Mouse (Mus musculus) thymus, adult 2 months (tissue): ENCODE data around the gene Hes2. TPM values are rescaled to one million over a fixed set of nuclear protein-coding genes. Genes with fewer than 3 reads are reported as not detected.
A peak's percentile ranks its signal among the peaks of the same experiment; 100 is the strongest.

Experiments
- DNase-seq: peaks from one replicate; pipeline ENCODE4 v3.0.0; 2021
- H3K27ac ChIP-seq: fragments of 200-500 bp; 2 replicates; pipeline ENCODE4 v1.5.1; 2012; ENCODE audit warnings: low read length, control low read depth; ENCODE audit not compliant: control insufficient read depth, insufficient read depth
- H3K27me3 ChIP-seq: fragments of 200-500 bp; 2 replicates; pipeline ENCODE4 v1.6.1; 2012; ENCODE audit warnings: mild to moderate bottlenecking, low read length, moderate library complexity, mixed read lengths; ENCODE audit not compliant: control insufficient read depth, insufficient read depth
- H3K36me3 ChIP-seq: fragments of 200-500 bp; 2 replicates; pipeline ENCODE4 v1.6.1; 2012; ENCODE audit warnings: mild to moderate bottlenecking, low read length, moderate library complexity; ENCODE audit not compliant: control insufficient read depth, insufficient read depth
- H3K4me1 ChIP-seq: fragments of 200-500 bp; replicated peaks from 2 replicates; pipeline ENCODE4 v1.6.1; 2012; ENCODE audit warnings: low read length; ENCODE audit not compliant: control insufficient read depth, insufficient read depth
- H3K4me3 ChIP-seq: fragments of 200-500 bp; 2 replicates; pipeline ENCODE4 v1.5.1; 2012; ENCODE audit warnings: mild to moderate bottlenecking, low read length, control low read depth, moderate library complexity; ENCODE audit not compliant: control insufficient read depth, insufficient read depth
- CTCF ChIP-seq: fragments of 200-500 bp; IDR thresholded peaks from 2 replicates; pipeline ENCODE4 v1.5.1; 2012; ENCODE audit warnings: mild to moderate bottlenecking, control low read depth, low read length, moderate library complexity, borderline replicate concordance; ENCODE audit not compliant: control insufficient read depth, poor library complexity, insufficient read depth; ENCODE audit errors: extremely low read depth
- POLR2A ChIP-seq: fragments of 200-500 bp; IDR thresholded peaks from 2 replicates; pipeline ENCODE4 v1.6.1; 2012; ENCODE audit warnings: mild to moderate bottlenecking, low read length, control low read depth, moderate library complexity; ENCODE audit not compliant: control insufficient read depth, poor library complexity, insufficient read depth; ENCODE audit errors: extremely low read depth
- WGBS: fragments of 180-500 bp; shearing (Covaris S2); methylation state at CpG from one replicate; pipeline ENCODE4 v1.1.7; 2018; 5-methylcytosine and 5-hydroxymethylcytosine counted together
- polyA plus RNA-seq: library from polyadenylated mRNA; depleted of rRNA; stranded (reverse); fragments of >200 nt; gene quantifications from 2 replicates; pipeline ENCODE4 v1.2.3, GENCODE M21; 2012

The Hes2 gene
- polyA plus RNA-seq, 1 experiment = 0.07 TPM

DNA sequence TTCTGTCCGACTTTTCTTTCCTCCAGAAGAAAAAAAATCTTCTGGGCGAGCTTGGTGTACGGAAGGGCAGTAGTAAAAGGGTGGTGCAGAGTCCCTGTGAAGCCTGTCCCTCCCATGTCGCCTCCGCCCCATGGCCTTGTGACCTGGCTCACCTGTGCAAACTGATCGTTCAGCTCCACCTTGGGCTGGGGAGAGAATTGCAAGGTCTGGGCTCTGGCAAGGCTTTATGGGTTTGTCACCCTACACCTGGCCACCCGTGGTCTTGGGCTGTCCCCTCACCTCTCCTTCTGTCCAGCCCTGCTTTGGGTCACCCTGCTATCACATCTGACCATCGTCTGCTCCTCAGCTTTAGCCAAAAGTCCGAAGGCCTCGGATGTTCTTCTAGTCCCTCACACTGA lies 25.9 kb upstream of the Hes2 start:
- Histone ChIP-seq H3K36me3 (no peaks in the 10 kb centered on the region), H3K4me1 (peaks cover 11% of the 10 kb centered on the region; the same call in 1 of the 2 replicates), H3K27ac (no peak overlapping the region), H3K27me3 (peaks cover 10% of the 10 kb centered on the region; the same call in 1 of the 2 replicates), H3K4me3 (no peak overlapping the region)
- no peak for DNase-seq
- WGBS = 69% methylated on average over 10 of the region's 10 CpGs
- TF ChIP-seq CTCF = no peak
- no peak for TF ChIP-seq POLR2A

DNA sequence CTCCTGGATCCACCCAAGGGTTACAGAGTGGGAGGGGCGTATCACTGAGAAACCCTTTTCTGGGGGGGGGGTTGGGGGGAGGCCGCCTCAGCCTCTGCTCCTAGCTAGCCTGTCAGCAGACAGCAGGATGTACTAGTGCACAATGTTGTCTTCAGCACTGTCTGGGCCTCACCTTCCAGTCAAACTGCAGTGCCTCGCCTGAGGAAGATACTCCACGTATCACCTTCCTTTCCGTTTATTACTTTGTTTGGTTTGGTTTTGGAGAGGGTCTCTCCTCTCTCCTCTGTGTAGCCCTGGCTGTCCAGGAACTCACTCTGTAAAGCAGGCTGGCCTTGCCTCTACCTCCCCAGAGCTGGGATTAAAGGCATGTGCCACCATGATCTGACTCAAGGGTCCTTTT lies 25.5 kb upstream of the Hes2 start:
- no peak overlapping the region for H3K27ac ChIP-seq
- H3K4me3 ChIP-seq = no peak overlapping the region
- no peak for DNase-seq
- no peaks in the 10 kb centered on the region for H3K36me3 ChIP-seq
- 86% methylated on average over 5 of the region's 5 CpGs for WGBS
- no peak for TF ChIP-seq POLR2A
- no peak for TF ChIP-seq CTCF
- H3K27me3 ChIP-seq = peaks cover 10% of the 10 kb centered on the region; the same call in 1 of the 2 replicates
- peaks cover 13% of the 10 kb centered on the region for H3K4me1 ChIP-seq

DNA sequence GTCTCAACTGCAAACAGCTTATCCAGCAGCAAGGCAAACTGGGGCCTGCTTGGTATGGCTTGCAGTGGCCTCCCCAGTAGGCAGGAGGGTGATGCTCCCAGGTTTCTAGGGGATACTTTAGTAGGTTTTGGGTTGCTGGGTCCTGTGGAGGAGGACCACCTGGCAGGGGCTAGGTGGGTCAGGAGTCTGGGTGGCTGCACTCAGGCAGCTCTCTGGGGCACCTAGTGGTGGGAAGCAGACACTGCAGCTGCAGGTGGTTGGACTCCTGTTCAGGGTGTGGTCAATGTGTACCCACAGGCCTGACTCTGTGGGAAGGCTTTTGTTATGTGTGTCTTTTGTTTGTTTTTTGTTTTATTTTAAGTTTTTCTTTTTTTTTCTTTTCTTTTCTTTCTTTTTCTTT lies 24.2 kb upstream of the Hes2 start:
- no peak overlapping the region for H3K4me3 ChIP-seq
- TF ChIP-seq CTCF (peak; percentile 88), POLR2A (no peak)
- no peaks in the 10 kb centered on the region for H3K36me3 ChIP-seq
- peaks cover 6% of the 10 kb centered on the region; the same call in 1 of the 2 replicates for H3K27me3 ChIP-seq
- DNase-seq = peak; percentile 77
- H3K4me1 ChIP-seq = peaks cover 21% of the 10 kb centered on the region
- H3K27ac ChIP-seq = no peak overlapping the region

DNA sequence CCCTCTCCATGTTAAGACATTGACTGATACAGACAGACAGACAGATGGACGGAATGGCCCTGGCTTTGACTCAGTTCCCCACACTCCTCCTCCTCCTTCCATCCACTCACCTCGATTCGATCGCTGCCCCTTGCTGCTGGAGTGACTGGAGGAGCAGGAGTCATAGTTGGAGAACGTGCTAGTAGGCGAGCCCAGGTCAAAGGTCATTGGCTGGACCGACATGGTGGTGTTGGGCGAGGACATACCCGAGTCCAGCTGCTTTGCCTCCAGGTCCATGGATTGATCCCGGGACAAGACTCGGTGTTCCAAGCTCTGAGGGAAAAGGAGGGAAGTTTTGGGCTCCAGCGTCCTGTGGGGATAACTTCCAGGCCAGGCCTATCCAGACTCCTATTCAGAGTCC lies 23.3 kb upstream of the Hes2 start:
- Histone ChIP-seq H3K27me3 (peaks cover 6% of the 10 kb centered on the region; the same call in 1 of the 2 replicates), H3K36me3 (no peaks in the 10 kb centered on the region), H3K4me3 (no peak overlapping the region), H3K4me1 (peaks cover 21% of the 10 kb centered on the region), H3K27ac (no peak overlapping the region)
- 95% methylated on average over 12 of the region's 12 CpGs for WGBS
- TF ChIP-seq POLR2A = no peak
- no peak for TF ChIP-seq CTCF
- DNase-seq = no peak

- no peak overlapping the region for H3K4me3 ChIP-seq
- TF ChIP-seq POLR2A (no peak), CTCF (no peak)
- peaks cover 16% of the 10 kb centered on the region for H3K4me1 ChIP-seq
- peaks cover 6% of the 10 kb centered on the region; the same call in 1 of the 2 replicates for H3K27me3 ChIP-seq
- DNase-seq = no peak
- no peaks in the 10 kb centered on the region for H3K36me3 ChIP-seq
- WGBS = 66% methylated on average over 6 of the region's 6 CpGs
- no peak overlapping the region for H3K27ac ChIP-seq
Measured at GRCm38 (mm10) chr4:152136112-152136875, 22.4 kb upstream of the Hes2 start.

- Histone ChIP-seq H3K4me1 (peaks cover 12% of the 10 kb centered on the region), H3K27me3 (peaks cover 6% of the 10 kb centered on the region; the same call in 1 of the 2 replicates), H3K27ac (no peak overlapping the region), H3K4me3 (no peak overlapping the region), H3K36me3 (no peaks in the 10 kb centered on the region)
- TF ChIP-seq CTCF = no peak
- TF ChIP-seq POLR2A = no peak
- WGBS = 98% methylated on average over 2 of the region's 2 CpGs
- no peak for DNase-seq
Measured at GRCm38 (mm10) chr4:152136876-152137250, 21.8 kb upstream of the Hes2 start.

DNA sequence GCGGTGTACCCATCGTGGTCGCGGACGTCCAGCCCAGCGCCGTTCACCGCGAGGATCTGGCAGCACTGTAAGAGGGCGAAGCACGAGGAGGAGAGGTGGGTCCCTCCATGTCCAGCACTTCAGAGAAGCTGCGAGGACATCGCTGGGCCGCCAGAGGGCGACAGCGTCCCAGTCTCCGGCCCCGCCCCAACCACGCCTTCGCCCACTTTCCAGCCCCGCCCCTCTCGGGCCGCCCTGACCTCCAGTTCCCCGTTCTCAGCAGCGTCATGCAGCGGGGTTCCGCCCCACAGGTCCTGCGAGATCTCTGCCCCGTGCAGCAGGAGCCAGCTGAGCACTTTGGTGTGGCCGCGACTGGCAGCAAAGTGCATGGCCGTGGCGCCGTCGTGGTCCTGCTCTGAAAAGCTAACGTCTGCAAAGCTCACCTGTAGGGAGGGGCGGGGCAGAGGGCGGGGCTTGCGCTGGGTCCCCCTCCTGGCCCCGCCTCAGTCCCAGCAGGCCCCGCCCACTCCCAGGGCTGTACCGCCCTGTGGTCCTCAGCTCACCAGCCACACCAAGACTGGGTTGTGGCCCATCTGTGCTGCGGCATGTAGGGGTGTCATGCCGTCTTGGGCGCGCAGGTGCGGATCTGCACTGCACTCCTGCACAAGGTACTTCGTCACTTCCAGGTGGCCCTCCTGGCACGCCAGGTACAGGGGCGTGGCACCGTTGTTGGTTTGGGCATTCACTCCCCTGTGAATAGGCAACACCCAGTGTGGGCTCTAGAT lies 20.0 kb upstream of the Hes2 start:
- H3K27ac ChIP-seq = no peak overlapping the region
- peaks cover 10% of the 10 kb centered on the region for H3K4me1 ChIP-seq
- H3K4me3 ChIP-seq = peak overlapping the region; percentile 42
- TF ChIP-seq POLR2A = no peak
- TF ChIP-seq CTCF = peak; percentile 82; the same call in 1 of the 2 replicates
- peak; percentile 74 for DNase-seq
- no peaks in the 10 kb centered on the region for H3K36me3 ChIP-seq
- no peaks in the 10 kb centered on the region; the same call in 1 of the 2 replicates for H3K27me3 ChIP-seq
- 3% methylated on average over 51 of the region's 51 CpGs for WGBS
